Mouse (Mus musculus): ENCODE measurements around the gene Nebl. TPM values are rescaled to one million over a fixed set of nuclear protein-coding genes. Genes with fewer than 3 reads are reported as not detected.

Gene Nebl
- total RNA-seq, 2 experiments from 2014 or later = 0.45 to 0.55 TPM

GRCm38 (mm10) chr2:17435217-17435616 is 296.0 kb downstream of the Nebl start:
- intact Hi-C loops (cut with DNase I; ENCODE audit: low total_unique reads) = no loop called here
- DNase-seq = no peak

GRCm38 (mm10) chr2:17429028-17429427 is 302.2 kb downstream of the Nebl start:
- intact Hi-C loops (cut with DNase I; ENCODE audit: low total_unique reads) = loop anchor here (10.0 kb wide), 1 partner anchor 406 kb away; no protein-coding TSS in a partner anchor
- no peak for DNase-seq

GRCm38 (mm10) chr2:17428156-17428555 is 303.1 kb downstream of the Nebl start:
- no peak for DNase-seq
- intact Hi-C loops (cut with DNase I; ENCODE audit: low total_unique reads) = loop anchor here (10.0 kb wide), 1 partner anchor 407 kb away; no protein-coding TSS in a partner anchor

- no peak for DNase-seq
- intact Hi-C loops (cut with DNase I; ENCODE audit: low total_unique reads) = loop anchor here (10.0 kb wide), 1 partner anchor 412 kb away; no protein-coding TSS in a partner anchor
Observed at GRCm38 (mm10) chr2:17422967-17423366, 308.3 kb downstream of the Nebl start.

GRCm38 (mm10) chr2:17415347-17415746 is 315.9 kb downstream of the Nebl start:
- DNase-seq = no peak
- intact Hi-C loops (cut with DNase I; ENCODE audit: low total_unique reads) = no loop called here

GRCm38 (mm10) chr2:17414324-17414723 is 316.9 kb downstream of the Nebl start:
- intact Hi-C loops (cut with DNase I; ENCODE audit: low total_unique reads) = no loop called here

GRCm38 (mm10) chr2:17413496-17414268 is 317.6 kb downstream of the Nebl start:
- intact Hi-C loops (cut with DNase I; ENCODE audit: low total_unique reads) = no loop called here
- DNase-seq = no peak

More at GRCm38 (mm10) chr2:17414324-17414723, 316.9 kb downstream of the Nebl start:
- DNase-seq = no peak

- intact Hi-C loops (cut with DNase I; ENCODE audit: low total_unique reads) = no loop called here
- no peak for DNase-seq
Observed at GRCm38 (mm10) chr2:17409276-17409675, 322.0 kb downstream of the Nebl start.

GRCm38 (mm10) chr2:17405899-17406531 is 325.2 kb downstream of the Nebl start:
- intact Hi-C loops (cut with DNase I; ENCODE audit: low total_unique reads) = no loop called here
- no peak for DNase-seq

GRCm38 (mm10) chr2:17402511-17402910 is 328.8 kb downstream of the Nebl start:
- DNase-seq = no peak
- intact Hi-C loops (cut with DNase I; ENCODE audit: low total_unique reads) = no loop called here

- intact Hi-C loops (cut with DNase I; ENCODE audit: low total_unique reads) = no loop called here
- no peak for DNase-seq
Observed at GRCm38 (mm10) chr2:17396235-17396634, 335.0 kb downstream of the Nebl start.

GRCm38 (mm10) chr2:17391389-17391788 is 339.9 kb downstream of the Nebl start:
- intact Hi-C loops (cut with DNase I; ENCODE audit: low total_unique reads) = no loop called here
- no peak for DNase-seq

GRCm38 (mm10) chr2:17390513-17391200 is 340.6 kb downstream of the Nebl start:
- DNase-seq = no peak
- intact Hi-C loops (cut with DNase I; ENCODE audit: low total_unique reads) = no loop called here

- no peak for DNase-seq
Observed at GRCm38 (mm10) chr2:17389886-17390285, 341.4 kb downstream of the Nebl start.

GRCm38 (mm10) chr2:17389379-17389778 is 341.9 kb downstream of the Nebl start:
- DNase-seq = no peak
- intact Hi-C loops (cut with DNase I; ENCODE audit: low total_unique reads) = no loop called here

More at GRCm38 (mm10) chr2:17389886-17390285, 341.4 kb downstream of the Nebl start:
- intact Hi-C loops (cut with DNase I; ENCODE audit: low total_unique reads) = no loop called here

- DNase-seq = no peak
- intact Hi-C loops (cut with DNase I; ENCODE audit: low total_unique reads) = no loop called here
Observed at GRCm38 (mm10) chr2:17382227-17382626, 349.0 kb downstream of the Nebl start.

- no peak for DNase-seq
- intact Hi-C loops (cut with DNase I; ENCODE audit: low total_unique reads) = no loop called here
Observed at GRCm38 (mm10) chr2:17375916-17376315, 355.3 kb downstream of the Nebl start.

GRCm38 (mm10) chr2:17365671-17366070 is 365.6 kb downstream of the Nebl start:
- no peak for DNase-seq
- intact Hi-C loops (cut with DNase I; ENCODE audit: low total_unique reads) = no loop called here

GRCm38 (mm10) chr2:17364971-17365548 is 366.2 kb downstream of the Nebl start:
- intact Hi-C loops (cut with DNase I; ENCODE audit: low total_unique reads) = no loop called here
- no peak for DNase-seq

Data from gastrocnemius, postnatal 14 days (tissue).